Mouse (Mus musculus): Measurements from ENCODE around the gene Ralgps2. TPM values are rescaled to one million over a fixed set of nuclear protein-coding genes. Genes with fewer than 3 reads are reported as not detected.

The Ralgps2 gene
- total RNA-seq, 2 experiments from 2014 or later, result 70.9 to 80.5 TPM

DNA sequence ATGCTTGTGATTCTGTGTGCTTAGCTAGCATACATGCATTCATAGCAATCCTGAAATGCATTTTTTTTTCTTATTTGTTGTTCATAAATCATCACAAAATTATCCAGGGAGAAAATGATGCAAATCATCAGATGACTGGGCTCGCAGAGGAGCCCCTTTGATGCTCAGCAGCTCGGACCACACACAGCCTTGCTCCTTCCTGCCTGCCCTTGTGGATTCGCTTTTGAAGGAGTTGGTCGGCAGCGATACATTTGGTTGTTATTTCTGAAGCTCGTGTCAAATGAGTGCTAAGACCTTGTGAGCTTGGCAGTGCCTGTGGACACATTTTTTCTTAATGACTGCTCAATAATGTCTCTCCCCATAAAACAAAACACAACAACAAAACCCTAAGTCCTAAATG is 31.2 kb upstream of the Ralgps2 start:
- no peak for DNase-seq (ENCODE audit: low spot score in 2 of 2)
- Histone ChIP-seq H3K4me3 (no peak overlapping the region), H3K27ac (no peak overlapping the region)
- no peak for TF ChIP-seq CTCF (conservative IDR thresholded peaks at IDR 0.05)

GRCm38 (mm10) chr1:156968107-156968506 is 28.7 kb upstream of the Ralgps2 start:
- no peak for DNase-seq (ENCODE audit: low spot score in 2 of 2)
- TF ChIP-seq CTCF (conservative IDR thresholded peaks at IDR 0.05), result no peak
- Histone ChIP-seq H3K4me3 (no peak overlapping the region), H3K27ac (no peak overlapping the region)

DNA sequence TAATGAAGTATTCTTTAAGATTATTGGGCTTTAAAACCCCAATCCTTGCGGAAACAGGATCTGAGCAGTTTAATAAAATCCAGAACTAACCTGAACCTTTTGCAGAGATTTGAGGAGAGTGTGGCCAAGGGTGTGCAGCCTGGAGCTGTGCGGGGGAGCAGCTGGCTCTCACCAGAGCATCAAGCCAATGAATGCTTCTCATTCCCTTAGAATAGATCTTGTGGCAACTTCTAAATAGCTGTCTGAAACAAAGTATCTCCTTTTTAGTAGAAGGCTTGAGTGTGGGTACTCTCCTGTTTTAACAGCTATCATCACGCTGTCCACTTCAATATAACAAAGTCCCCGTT is 25.1 kb upstream of the Ralgps2 start:
- TF ChIP-seq CTCF (conservative IDR thresholded peaks at IDR 0.05), result no peak
- no peak overlapping the region for H3K27ac ChIP-seq
- no peak overlapping the region for H3K4me3 ChIP-seq
- DNase-seq (ENCODE audit: low spot score in 2 of 2), result no peak

- no peak overlapping the region for H3K4me3 ChIP-seq
- no peak overlapping the region for H3K27ac ChIP-seq
- DNase-seq (ENCODE audit: low spot score in 2 of 2), result no peak
- no peak for TF ChIP-seq CTCF (conservative IDR thresholded peaks at IDR 0.05)
Measured at GRCm38 (mm10) chr1:156963871-156964585, 24.6 kb upstream of the Ralgps2 start.

DNA sequence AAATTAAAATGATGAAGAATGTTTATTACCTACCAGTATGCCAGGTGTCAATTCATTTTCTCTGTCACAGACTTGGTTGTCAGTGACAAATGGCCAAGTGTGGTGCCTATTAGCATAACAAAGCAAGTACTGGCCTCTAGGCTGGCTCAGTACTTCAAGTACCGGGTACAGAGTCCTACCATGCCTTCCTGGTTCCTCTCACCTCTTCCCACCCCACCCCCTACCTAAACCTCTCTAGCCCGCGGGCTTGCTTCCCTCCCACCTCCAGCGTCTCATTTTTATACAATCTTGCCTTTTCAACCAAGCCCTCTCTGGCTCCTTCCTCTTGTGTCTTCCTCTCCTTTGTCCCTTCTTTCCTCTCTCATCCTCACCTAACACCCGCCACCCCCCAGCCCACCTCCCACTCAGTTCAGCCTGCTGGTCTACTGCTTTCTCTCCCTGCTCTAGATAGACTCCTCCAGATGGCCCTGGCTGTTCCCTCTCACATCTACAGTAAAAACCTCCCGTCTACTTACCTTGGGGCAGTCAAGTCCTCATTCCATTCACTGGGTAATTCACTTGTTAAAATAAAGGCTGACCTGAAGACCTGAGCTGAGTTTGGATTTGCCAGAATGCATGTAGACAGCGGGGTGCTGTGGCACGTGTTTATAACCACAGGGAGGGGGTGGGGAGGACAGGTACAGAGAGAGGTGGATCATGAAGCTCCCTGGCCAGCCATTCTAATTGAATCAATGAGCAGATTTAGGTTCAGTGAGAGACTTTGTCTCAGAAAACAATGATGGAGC is 22.2 kb upstream of the Ralgps2 start:
- TF ChIP-seq CTCF (conservative IDR thresholded peaks at IDR 0.05), result no peak
- Histone ChIP-seq H3K27ac (no peak overlapping the region), H3K4me3 (no peak overlapping the region)
- DNase-seq (ENCODE audit: low spot score in 2 of 2), result no peak

GRCm38 (mm10) chr1:156959004-156959403 is 19.6 kb upstream of the Ralgps2 start:
- no peak for DNase-seq (ENCODE audit: low spot score in 2 of 2)
- H3K27ac ChIP-seq, result no peak overlapping the region
- no peak overlapping the region for H3K4me3 ChIP-seq
- no peak for TF ChIP-seq CTCF (conservative IDR thresholded peaks at IDR 0.05)

DNA sequence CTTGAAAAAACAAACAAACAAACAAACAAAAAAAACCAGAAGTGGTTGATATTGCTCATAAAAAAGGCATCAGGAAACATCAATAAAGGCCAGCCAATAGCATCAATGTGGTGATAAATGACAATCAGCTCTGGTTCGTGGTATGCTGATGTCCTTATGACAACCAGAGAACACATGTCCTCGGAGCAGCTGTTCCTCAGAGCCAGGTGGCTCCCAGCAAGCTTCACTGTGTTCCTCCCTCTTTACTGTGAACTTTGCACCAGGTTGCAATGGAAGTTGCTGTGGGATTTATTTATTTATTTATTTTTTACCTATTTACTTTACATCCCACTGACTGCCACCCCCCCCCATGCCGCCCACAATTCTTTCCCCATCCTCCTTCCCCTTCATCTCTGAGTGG is 17.9 kb upstream of the Ralgps2 start:
- no peak for TF ChIP-seq CTCF (conservative IDR thresholded peaks at IDR 0.05)
- no peak for DNase-seq (ENCODE audit: low spot score in 2 of 2)
- Histone ChIP-seq H3K4me3 (no peak overlapping the region), H3K27ac (no peak overlapping the region)

GRCm38 (mm10) chr1:156955926-156956760 is 16.7 kb upstream of the Ralgps2 start:
- no peak for TF ChIP-seq CTCF (conservative IDR thresholded peaks at IDR 0.05)
- Histone ChIP-seq H3K4me3 (no peak overlapping the region), H3K27ac (no peak overlapping the region)
- no peak for DNase-seq (ENCODE audit: low spot score in 2 of 2)

GRCm38 (mm10) chr1:156954216-156954615 is 14.8 kb upstream of the Ralgps2 start:
- no peak for DNase-seq (ENCODE audit: low spot score in 2 of 2)
- no peak for TF ChIP-seq CTCF (conservative IDR thresholded peaks at IDR 0.05)
- Histone ChIP-seq H3K27ac (no peak overlapping the region), H3K4me3 (no peak overlapping the region)

GRCm38 (mm10) chr1:156950354-156950753 is 10.9 kb upstream of the Ralgps2 start:
- no peak for DNase-seq (ENCODE audit: low spot score in 2 of 2)
- H3K27ac ChIP-seq, result no peak overlapping the region
- H3K4me3 ChIP-seq, result no peak overlapping the region
- TF ChIP-seq CTCF (conservative IDR thresholded peaks at IDR 0.05), result no peak

DNA sequence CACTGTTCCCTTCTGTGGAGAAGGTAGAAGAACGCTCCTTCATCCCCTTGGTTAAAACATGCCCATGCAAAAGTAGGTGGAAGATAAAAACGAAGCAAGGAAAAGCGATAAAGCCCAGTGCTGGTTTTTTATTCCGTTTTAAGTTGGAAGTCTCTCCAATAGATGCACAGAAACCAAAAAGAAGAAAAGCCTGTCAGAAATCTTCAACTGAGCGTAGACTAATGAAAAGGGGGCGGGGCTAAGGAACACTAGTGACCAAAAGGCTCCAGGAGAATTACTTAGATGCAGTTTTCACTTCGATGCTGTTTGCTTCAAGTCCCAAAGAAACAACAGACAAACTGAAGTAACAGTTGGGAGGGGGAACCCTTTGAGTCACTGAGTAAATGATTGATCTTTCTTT is 1.2 kb upstream of the Ralgps2 start:
- Histone ChIP-seq H3K27ac (no peak overlapping the region), H3K4me3 (peak overlapping the region; percentile 87; the same call in 1 of the 2 replicates)
- no peak for TF ChIP-seq CTCF (conservative IDR thresholded peaks at IDR 0.05)
- DNase-seq (ENCODE audit: low spot score in 2 of 2), result no peak

GRCm38 (mm10) chr1:156940142-156940522 is 706 bp upstream of the Ralgps2 start:
- H3K27ac ChIP-seq, result peak overlapping the region; percentile 95
- peak overlapping the region; percentile 87 for H3K4me3 ChIP-seq
- DNase-seq (ENCODE audit: low spot score in 2 of 2), result no peak
- TF ChIP-seq CTCF (conservative IDR thresholded peaks at IDR 0.05), result peak; percentile 56

DNA sequence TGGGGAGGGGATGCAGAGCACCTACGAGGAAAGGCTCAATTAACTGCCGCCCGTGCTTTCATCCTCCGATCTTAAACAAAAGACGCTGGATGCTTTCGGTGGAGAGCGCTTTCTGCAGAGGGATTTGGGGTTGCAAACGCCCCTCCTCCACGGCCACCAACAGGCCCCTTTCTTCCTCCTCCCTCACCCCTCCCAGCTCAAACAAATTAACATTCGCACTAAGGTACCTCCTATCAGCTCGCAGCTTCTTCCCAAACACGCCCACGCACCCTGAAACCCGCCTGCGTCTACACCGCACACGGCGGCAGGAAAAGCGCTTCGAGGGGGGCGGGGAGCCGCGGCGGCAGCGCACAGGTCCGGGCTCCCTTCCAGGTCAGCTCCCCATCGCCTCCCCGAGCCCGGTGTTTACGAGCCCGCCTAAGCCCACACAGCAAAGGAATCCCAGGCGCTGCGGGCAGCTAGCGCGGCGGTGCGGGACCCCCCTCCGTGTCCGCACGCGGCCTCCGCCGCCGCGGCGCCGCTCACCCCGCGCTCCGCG is 652 bp downstream of the Ralgps2 start:
- DNase-seq (ENCODE audit: low spot score in 2 of 2), result peak; percentile 79 to 83
- peak overlapping the region; percentile 95 for H3K27ac ChIP-seq
- no peak for TF ChIP-seq CTCF (conservative IDR thresholded peaks at IDR 0.05)

More for the DNA sequence above, 652 bp downstream of the Ralgps2 start:
- peak overlapping the region; percentile 87 for H3K4me3 ChIP-seq

All from layer of hippocampus, adult 2 months (tissue).